Mouse (Mus musculus): Measurements from ENCODE around the gene Arid3b.

DNA sequence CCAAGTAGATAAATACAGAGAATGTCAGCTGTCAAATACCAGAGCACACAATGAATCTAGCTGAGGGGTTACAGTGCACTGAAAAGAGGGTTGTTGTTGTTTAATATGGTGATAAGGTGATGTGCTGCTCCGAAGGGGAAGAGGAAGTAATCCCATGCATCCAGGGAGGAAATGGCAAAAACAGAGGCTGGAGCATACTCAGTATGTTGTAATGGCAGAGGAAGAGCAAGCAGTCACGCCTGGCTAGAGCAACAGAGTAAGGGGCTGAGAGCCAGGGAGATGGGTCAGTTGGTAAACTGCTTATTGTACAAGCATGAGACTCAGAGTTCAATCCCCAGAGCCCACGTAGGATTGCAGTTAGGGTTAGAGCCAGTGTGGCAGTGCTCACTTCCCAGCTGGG, 42.6 kb upstream of the Arid3b start:
- TF ChIP-seq CTCF (IDR thresholded peaks at IDR 0.05) (no peak), EP300 (IDR thresholded peaks at IDR 0.05) (no peak)

Data from lung, postnatal 0 days (tissue).